Mouse (Mus musculus) E14TG2a.4 (cell line): Measurements from ENCODE around the gene Kdm1a.

Experiments used
- H3K27me3 ChIP-seq: 2 replicates; pipeline ENCODE4 v1.6.1; 2014; ENCODE audit warnings: low read length, control low read depth; ENCODE audit not compliant: insufficient read depth
- H3K36me3 ChIP-seq: 2 replicates; pipeline ENCODE4 v1.6.1; 2014; ENCODE audit warnings: low read length, control low read depth; ENCODE audit not compliant: insufficient read depth
- H3K4me1 ChIP-seq: replicated peaks from 2 replicates; pipeline ENCODE4 v1.6.1; 2014; ENCODE audit warnings: low read depth, low read length, control low read depth
- H3K4me3 ChIP-seq: replicated peaks from 2 replicates; pipeline ENCODE4 v1.5.1; 2014; ENCODE audit warnings: mild to moderate bottlenecking, low read length
- H3K9me3 ChIP-seq: 2 replicates; pipeline ENCODE4 v1.6.1; 2014; ENCODE audit warnings: low read length, control low read depth
- CTCF ChIP-seq: conservative IDR thresholded peaks from 2 replicates; pipeline ENCODE4 v1.5.1; 2014; ENCODE audit warnings: low read length
- NANOG ChIP-seq: IDR thresholded peaks from 2 replicates; pipeline ENCODE4 v1.6.1; 2014; ENCODE audit warnings: borderline replicate concordance, low read length, mixed read lengths
- POU5F1 ChIP-seq: IDR thresholded peaks from 2 replicates; pipeline ENCODE4 v1.6.1; 2014; ENCODE audit warnings: low read length, borderline replicate concordance

Kdm1a gene

DNA sequence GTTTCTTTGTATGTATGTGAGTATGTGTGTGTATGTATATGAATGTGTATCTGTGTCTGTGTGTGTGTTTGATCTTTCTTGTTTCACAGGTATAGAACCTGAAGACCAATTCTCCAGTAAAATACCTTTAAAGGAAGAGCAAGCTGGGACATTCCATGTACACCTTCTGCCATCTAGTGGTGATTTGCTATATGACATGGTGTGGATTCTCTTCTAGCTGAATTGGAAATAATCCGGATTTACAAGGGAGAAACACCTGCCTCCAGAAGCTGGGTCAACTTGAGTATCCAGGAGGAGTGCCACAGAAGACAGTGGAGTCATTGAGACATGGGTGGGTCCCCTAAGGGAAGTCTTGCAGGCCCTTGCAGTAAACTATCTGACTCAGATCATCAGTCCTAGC lies 18.8 kb upstream of the Kdm1a start:
- Histone ChIP-seq H3K36me3 (no peaks in the 10 kb centered on the region), H3K27me3 (peaks cover 10% of the 10 kb centered on the region), H3K4me3 (no peak overlapping the region), H3K9me3 (no peaks in the 10 kb centered on the region), H3K4me1 (peaks cover 43% of the 10 kb centered on the region)
- peak; percentile 86 for TF ChIP-seq CTCF
- TF ChIP-seq POU5F1: no peak
- no peak for TF ChIP-seq NANOG

GRCm38 (mm10) chr4:136613657-136614056 lies 11.1 kb upstream of the Kdm1a start:
- TF ChIP-seq POU5F1 (no peak), NANOG (no peak), CTCF (no peak)
- Histone ChIP-seq H3K4me3 (no peak overlapping the region), H3K27me3 (no peaks in the 10 kb centered on the region), H3K9me3 (no peaks in the 10 kb centered on the region), H3K36me3 (no peaks in the 10 kb centered on the region), H3K4me1 (peaks cover 36% of the 10 kb centered on the region)

GRCm38 (mm10) chr4:136610387-136610856 lies 7.9 kb upstream of the Kdm1a start, which contains the start of gene Tex46:
TSS of gene Tex46 (plus strand) at chr4:136610437.
- Histone ChIP-seq H3K9me3 (no peaks in the 10 kb centered on the region), H3K27me3 (no peaks in the 10 kb centered on the region), H3K36me3 (no peaks in the 10 kb centered on the region), H3K4me1 (peaks cover 33% of the 10 kb centered on the region), H3K4me3 (no peak within 1 kb of the TSS)
- TF ChIP-seq CTCF (no peak), POU5F1 (no peak), NANOG (no peak)

DNA sequence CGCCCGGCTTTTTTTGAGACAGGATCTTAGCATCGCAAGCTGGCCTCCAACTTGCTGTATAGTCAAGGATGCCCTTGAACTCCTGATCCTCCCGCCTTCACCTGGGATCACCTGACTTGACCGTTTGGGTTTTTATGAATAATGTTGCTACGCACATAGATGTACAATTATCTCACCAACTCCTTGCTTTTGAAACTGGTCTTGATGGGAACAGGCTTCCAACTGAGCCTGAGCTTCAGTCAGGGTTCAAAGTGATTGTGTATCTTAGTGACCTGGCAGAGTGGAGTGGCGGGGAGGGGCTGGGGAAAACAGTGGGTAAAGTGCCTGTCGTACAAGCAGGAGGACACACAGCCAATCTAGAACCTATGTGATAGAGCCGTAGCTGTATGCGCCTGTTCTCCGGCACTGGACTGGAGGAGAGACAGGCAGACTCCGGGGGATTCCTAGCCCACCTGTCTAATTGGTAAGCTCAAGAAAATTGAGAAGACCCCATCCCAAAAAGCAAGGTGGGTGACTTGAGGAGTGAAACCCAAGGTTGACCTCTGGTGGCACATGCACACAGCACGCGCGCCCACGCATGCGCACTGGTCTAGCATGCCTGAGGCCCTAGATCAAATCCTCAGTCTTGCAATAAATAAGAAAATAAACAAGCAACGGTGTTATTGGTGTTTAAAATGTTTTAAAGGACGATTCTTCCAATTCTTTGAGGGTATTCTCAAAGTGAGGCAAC lies 3.4 kb upstream of the Kdm1a start:
- Histone ChIP-seq H3K9me3 (no peaks in the 10 kb centered on the region), H3K36me3 (no peaks in the 10 kb centered on the region), H3K27me3 (no peaks in the 10 kb centered on the region), H3K4me1 (peaks cover 43% of the 10 kb centered on the region), H3K4me3 (no peak overlapping the region)
- TF ChIP-seq CTCF: no peak
- no peak for TF ChIP-seq NANOG
- TF ChIP-seq POU5F1: no peak

- peak overlapping the region; percentile 95 for H3K4me3 ChIP-seq
- peaks cover 64% of the 10 kb centered on the region for H3K4me1 ChIP-seq
- TF ChIP-seq CTCF: no peak
- no peak for TF ChIP-seq POU5F1
- TF ChIP-seq NANOG: no peak
- no peaks in the 10 kb centered on the region for H3K9me3 ChIP-seq
- H3K27me3 ChIP-seq: no peaks in the 10 kb centered on the region
- H3K36me3 ChIP-seq: peaks cover 4% of the 10 kb centered on the region; the same call in 1 of the 2 replicates
These were observed 437 bp downstream of the Kdm1a start for GRCm38 (mm10) chr4:136602018-136602554.

DNA sequence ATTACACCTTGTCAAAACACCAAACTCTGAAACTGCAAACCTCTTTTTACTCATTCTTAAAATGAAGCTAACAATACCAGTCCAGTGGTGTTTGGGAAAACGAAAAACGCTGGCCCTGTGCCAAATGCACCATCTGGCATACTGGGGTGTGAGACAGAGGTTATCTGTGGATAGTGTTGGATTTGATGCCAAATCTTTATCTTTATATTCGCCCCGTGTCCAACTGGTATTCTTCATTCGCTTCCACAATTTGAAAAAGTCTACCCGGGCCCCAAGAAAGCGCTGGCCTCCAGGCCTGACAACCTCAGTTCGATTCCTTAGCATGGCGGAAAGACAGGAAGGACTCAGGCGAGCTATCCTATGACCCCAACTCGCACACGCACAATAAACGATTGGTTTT lies 1.0 kb downstream of the Kdm1a start:
- Histone ChIP-seq H3K9me3 (no peaks in the 10 kb centered on the region), H3K36me3 (peaks cover 4% of the 10 kb centered on the region; the same call in 1 of the 2 replicates), H3K4me1 (peaks cover 68% of the 10 kb centered on the region), H3K4me3 (peak overlapping the region; percentile 95), H3K27me3 (no peaks in the 10 kb centered on the region)
- TF ChIP-seq NANOG: no peak
- TF ChIP-seq POU5F1: no peak
- no peak for TF ChIP-seq CTCF

- no peak for TF ChIP-seq NANOG
- no peak for TF ChIP-seq POU5F1
- TF ChIP-seq CTCF: no peak
- Histone ChIP-seq H3K9me3 (no peaks in the 10 kb centered on the region), H3K4me1 (peaks cover 65% of the 10 kb centered on the region), H3K4me3 (peak overlapping the region; percentile 95), H3K27me3 (no peaks in the 10 kb centered on the region), H3K36me3 (peaks cover 4% of the 10 kb centered on the region; the same call in 1 of the 2 replicates)
These were observed 2.0 kb downstream of the Kdm1a start for GRCm38 (mm10) chr4:136600536-136600935.

DNA sequence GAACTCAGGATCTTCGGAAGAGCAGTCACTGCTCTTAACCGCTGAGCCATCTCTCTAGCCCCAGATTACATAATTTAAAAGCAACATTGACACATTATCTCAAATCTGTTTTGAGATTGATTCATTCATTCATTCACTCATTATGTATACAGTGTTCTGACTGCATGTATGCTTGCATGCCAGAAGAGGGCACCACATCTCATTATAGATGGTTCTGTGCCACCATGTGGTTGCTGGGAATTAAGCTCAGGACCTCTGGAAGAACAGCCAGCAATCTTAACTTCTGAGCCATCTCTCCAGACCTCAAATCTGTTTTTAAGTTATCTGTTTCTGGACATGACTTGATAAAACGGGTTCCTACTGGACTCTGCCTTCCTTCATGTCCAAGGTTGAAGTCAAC lies 2.7 kb downstream of the Kdm1a start:
- TF ChIP-seq POU5F1 (no peak), CTCF (peak; percentile 29)
- H3K27me3 ChIP-seq: no peaks in the 10 kb centered on the region
- H3K4me1 ChIP-seq: peaks cover 68% of the 10 kb centered on the region

DNA sequence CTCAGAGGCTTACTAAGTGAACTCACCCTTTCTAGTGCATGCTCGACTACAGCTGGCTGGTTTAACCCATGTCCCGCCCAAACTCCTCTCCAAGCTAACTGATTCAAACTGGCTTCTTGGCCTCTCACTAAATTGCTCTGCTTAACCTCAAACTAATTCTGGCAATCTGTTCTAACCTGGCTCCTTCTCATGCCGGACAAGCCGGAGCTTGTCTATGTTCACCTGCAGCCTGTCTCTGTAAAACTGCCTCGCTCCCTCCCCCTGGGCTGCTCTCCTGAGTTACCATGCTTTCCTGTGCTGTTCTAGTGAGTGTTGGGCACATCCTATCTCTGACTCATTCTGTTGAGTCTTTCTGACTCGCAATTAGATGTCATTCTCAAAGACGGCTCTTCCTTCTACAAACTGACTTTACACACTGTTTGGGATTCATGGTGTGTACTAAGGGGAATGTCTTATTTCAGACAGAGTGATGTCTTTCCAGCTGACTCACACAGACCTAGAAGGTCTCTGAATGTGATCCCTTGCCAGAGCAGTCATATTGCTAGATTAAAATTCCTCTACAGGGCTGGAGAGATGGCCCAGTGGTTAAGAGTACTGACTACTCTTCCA lies 4.2 kb downstream of the Kdm1a start:
- H3K9me3 ChIP-seq: no peaks in the 10 kb centered on the region
- no peaks in the 10 kb centered on the region for H3K27me3 ChIP-seq
- no peak for TF ChIP-seq CTCF
- TF ChIP-seq POU5F1: no peak
- no peak for TF ChIP-seq NANOG
- peaks cover 80% of the 10 kb centered on the region for H3K4me1 ChIP-seq
- peaks cover 16% of the 10 kb centered on the region for H3K36me3 ChIP-seq
- peak overlapping the region; percentile 59 for H3K4me3 ChIP-seq

More for the DNA sequence above, 2.7 kb downstream of the Kdm1a start:
- Histone ChIP-seq H3K4me3 (peak overlapping the region; percentile 95; the same call in 1 of the 2 replicates), H3K9me3 (no peaks in the 10 kb centered on the region), H3K36me3 (peaks cover 4% of the 10 kb centered on the region; the same call in 1 of the 2 replicates)
